Mouse (Mus musculus): ENCODE results near the gene Klk1b11. TPM values are rescaled to one million over a fixed set of nuclear protein-coding genes. Genes with fewer than 3 reads are reported as not detected.
"Not testable (repeated sequence)": the region's sequence is repeated elsewhere in the genome, so short reads cannot be mapped to it uniquely, and the experiment has no call there.

The Klk1b11 gene
- polyA plus RNA-seq, 2 experiments: not detected

DNA sequence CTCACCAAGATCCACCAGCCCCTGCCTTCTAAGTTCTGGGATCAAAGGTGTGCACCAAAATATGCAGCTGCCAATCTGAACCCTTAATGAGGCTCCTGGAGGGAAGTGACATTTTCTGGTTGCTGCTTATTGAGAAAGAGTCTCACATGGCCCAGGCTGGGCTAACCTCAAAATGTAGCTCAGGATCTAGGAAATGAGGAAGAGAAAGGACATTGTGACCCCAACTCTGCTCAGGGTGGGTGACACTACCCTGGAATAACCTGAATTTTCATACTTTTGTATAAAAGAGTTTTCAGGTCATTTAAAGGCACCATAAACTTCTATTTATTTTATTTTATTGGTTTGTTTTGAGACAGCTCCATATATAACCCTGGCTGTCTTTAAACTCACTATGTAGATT is 10.0 kb upstream of the Klk1b11 start:
- H3K4me2 ChIP-seq (replicated peaks; ENCODE audit: low read depth, low read length, severe bottlenecking): no peak overlapping the region
- no peaks in the 10 kb centered on the region for H3K4me1 ChIP-seq (ENCODE audit: control insufficient read depth, insufficient read depth, low read length)

DNA sequence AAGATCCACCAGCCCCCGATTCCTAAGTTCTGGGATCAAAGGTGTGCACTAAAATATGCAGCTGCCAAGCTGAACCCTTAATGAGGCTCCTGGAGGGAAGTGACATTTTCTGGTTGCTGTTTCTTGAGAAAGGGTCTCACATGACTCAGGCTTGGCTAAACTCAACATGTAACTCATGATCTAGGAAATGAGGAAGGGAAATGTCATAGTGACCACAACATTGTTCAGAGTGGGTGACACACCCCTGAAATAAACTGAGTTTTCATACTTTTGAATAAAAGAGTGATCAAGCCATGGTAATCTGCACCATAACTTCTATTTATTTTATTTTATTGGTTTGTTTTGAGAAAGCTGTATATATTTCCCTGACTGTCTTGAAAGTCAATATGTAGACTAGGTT is 856 bp upstream of the Klk1b11 start:
- H3K4me3 ChIP-seq (replicated peaks; ENCODE audit: low read length); H3K27ac ChIP-seq (replicated peaks; ENCODE audit: low read depth, low read length); H3K4me1 ChIP-seq (ENCODE audit: control insufficient read depth, insufficient read depth, low read length); H3K27me3 ChIP-seq (ENCODE audit: control insufficient read depth, insufficient read depth, low read length); ATAC-seq (ENCODE audit: low FRiP score, low read depth); H3K9ac ChIP-seq (ENCODE audit: low read depth, low read length, severe bottlenecking); H3K9me3 ChIP-seq (ENCODE audit: control insufficient read depth, low read length); H3K36me3 ChIP-seq (ENCODE audit: control insufficient read depth, insufficient read depth, low read length); DNase-seq (ENCODE audit: low spot score); H3K4me2 ChIP-seq (replicated peaks; ENCODE audit: low read depth, low read length, severe bottlenecking): not testable (repeated sequence)
- WGBS: 56% methylated on average over 1 of the region's 1 CpGs

More for the DNA sequence above, 10.0 kb upstream of the Klk1b11 start:
- Histone ChIP-seq H3K27ac (replicated peaks; ENCODE audit: low read depth, low read length) (no peak overlapping the region), H3K27me3 (ENCODE audit: control insufficient read depth, insufficient read depth, low read length) (no peaks in the 10 kb centered on the region), H3K9ac (ENCODE audit: low read depth, low read length, severe bottlenecking) (no peak overlapping the region), H3K4me3 (replicated peaks; ENCODE audit: low read length) (no peak overlapping the region), H3K36me3 (ENCODE audit: control insufficient read depth, insufficient read depth, low read length) (no peaks in the 10 kb centered on the region), H3K9me3 (ENCODE audit: control insufficient read depth, low read length) (no peaks in the 10 kb centered on the region)
- ATAC-seq (ENCODE audit: low FRiP score, low read depth): no peak
- DNase-seq (ENCODE audit: low spot score): no peak
- TF ChIP-seq POLR2A (IDR thresholded peaks at IDR 0.05; ENCODE audit: borderline replicate concordance, extremely low read depth, insufficient read depth, insufficient read length): no peak

DNA sequence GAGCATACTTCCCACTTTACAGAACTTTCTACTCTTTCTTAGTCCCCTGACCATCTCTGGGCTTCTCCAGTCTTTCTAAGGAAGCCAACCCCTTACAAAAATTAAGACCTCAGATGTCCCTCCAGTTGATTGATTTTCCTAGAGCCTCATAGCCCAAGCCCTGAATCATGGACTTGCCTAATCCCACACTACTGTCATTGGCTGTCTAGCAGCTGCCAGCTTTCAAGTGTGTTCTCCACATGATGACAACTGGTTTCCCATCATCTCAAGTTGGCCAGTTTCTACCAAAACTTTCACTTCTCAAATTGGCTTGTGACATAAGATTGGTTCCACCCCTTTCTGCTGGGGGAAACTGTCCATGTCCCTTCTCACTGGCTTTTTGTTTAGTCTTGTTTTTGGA is 9.2 kb downstream of the Klk1b11 start:
- Histone ChIP-seq H3K4me2 (replicated peaks; ENCODE audit: low read depth, low read length, severe bottlenecking) (no peak overlapping the region), H3K4me3 (replicated peaks; ENCODE audit: low read length) (no peak overlapping the region), H3K4me1 (ENCODE audit: control insufficient read depth, insufficient read depth, low read length) (no peaks in the 10 kb centered on the region), H3K9me3 (ENCODE audit: control insufficient read depth, low read length) (no peaks in the 10 kb centered on the region), H3K27ac (replicated peaks; ENCODE audit: low read depth, low read length) (no peak overlapping the region), H3K9ac (ENCODE audit: low read depth, low read length, severe bottlenecking) (no peak overlapping the region), H3K36me3 (ENCODE audit: control insufficient read depth, insufficient read depth, low read length) (no peaks in the 10 kb centered on the region), H3K27me3 (ENCODE audit: control insufficient read depth, insufficient read depth, low read length) (no peaks in the 10 kb centered on the region)
- no peak for TF ChIP-seq POLR2A (IDR thresholded peaks at IDR 0.05; ENCODE audit: borderline replicate concordance, extremely low read depth, insufficient read depth, insufficient read length)
- ATAC-seq (ENCODE audit: low FRiP score, low read depth) (no peak), DNase-seq (ENCODE audit: low spot score) (no peak)

GRCm38 (mm10) chr7:44011868-44012267 is 16.2 kb downstream of the Klk1b11 start, which contains the start of gene Klk1b26:
Klk1b26 (plus strand) TSS chr7:44012168.
- H3K9me3 ChIP-seq (ENCODE audit: control insufficient read depth, low read length); ATAC-seq (ENCODE audit: low FRiP score, low read depth); DNase-seq (ENCODE audit: low spot score); H3K27me3 ChIP-seq (ENCODE audit: control insufficient read depth, insufficient read depth, low read length); H3K27ac ChIP-seq (replicated peaks; ENCODE audit: low read depth, low read length); H3K36me3 ChIP-seq (ENCODE audit: control insufficient read depth, insufficient read depth, low read length); H3K4me1 ChIP-seq (ENCODE audit: control insufficient read depth, insufficient read depth, low read length); H3K4me3 ChIP-seq (replicated peaks; ENCODE audit: low read length); H3K4me2 ChIP-seq (replicated peaks; ENCODE audit: low read depth, low read length, severe bottlenecking); H3K9ac ChIP-seq (ENCODE audit: low read depth, low read length, severe bottlenecking): not testable (repeated sequence)

- ATAC-seq (ENCODE audit: low FRiP score, low read depth): not testable (repeated sequence)
Measured at GRCm38 (mm10) chr7:44014666-44015065, 19.0 kb downstream of the Klk1b11 start.

DNA sequence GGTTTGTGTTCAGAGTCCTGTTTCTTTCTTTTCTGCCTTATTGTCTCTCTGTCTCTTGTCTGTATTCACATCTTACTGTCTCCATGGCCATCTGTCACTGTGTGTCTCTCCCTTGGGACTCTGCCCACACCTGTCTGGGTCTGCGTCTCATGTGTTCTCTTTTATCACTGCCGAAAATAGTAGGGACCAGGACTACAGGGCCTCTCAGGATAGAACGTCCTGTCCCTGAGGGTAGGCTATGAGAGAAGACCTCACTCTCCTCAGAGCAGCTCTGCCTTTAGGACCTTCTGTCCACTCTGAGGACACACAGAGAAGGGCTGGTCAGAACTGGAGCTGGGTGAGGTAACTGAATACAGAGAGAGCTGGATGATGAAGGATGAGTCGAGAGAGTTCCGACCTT is 19.4 kb downstream of the Klk1b11 start:
- Histone ChIP-seq H3K4me1 (ENCODE audit: control insufficient read depth, insufficient read depth, low read length) (no peaks in the 10 kb centered on the region), H3K36me3 (ENCODE audit: control insufficient read depth, insufficient read depth, low read length) (no peaks in the 10 kb centered on the region), H3K27me3 (ENCODE audit: control insufficient read depth, insufficient read depth, low read length) (no peaks in the 10 kb centered on the region), H3K4me3 (replicated peaks; ENCODE audit: low read length) (no peak overlapping the region), H3K4me2 (replicated peaks; ENCODE audit: low read depth, low read length, severe bottlenecking) (no peak overlapping the region), H3K9me3 (ENCODE audit: control insufficient read depth, low read length) (no peaks in the 10 kb centered on the region), H3K9ac (ENCODE audit: low read depth, low read length, severe bottlenecking) (no peak overlapping the region), H3K27ac (replicated peaks; ENCODE audit: low read depth, low read length) (no peak overlapping the region)
- no peak for DNase-seq (ENCODE audit: low spot score)
- ATAC-seq (ENCODE audit: low FRiP score, low read depth): no peak
- TF ChIP-seq POLR2A (IDR thresholded peaks at IDR 0.05; ENCODE audit: borderline replicate concordance, extremely low read depth, insufficient read depth, insufficient read length): no peak
- WGBS: 80% methylated on average over 5 of the region's 5 CpGs

More at GRCm38 (mm10) chr7:44014666-44015065, 19.0 kb downstream of the Klk1b11 start:
- not testable (repeated sequence) for H3K4me1 ChIP-seq (ENCODE audit: control insufficient read depth, insufficient read depth, low read length); DNase-seq (ENCODE audit: low spot score); H3K4me3 ChIP-seq (replicated peaks; ENCODE audit: low read length); H3K36me3 ChIP-seq (ENCODE audit: control insufficient read depth, insufficient read depth, low read length); H3K4me2 ChIP-seq (replicated peaks; ENCODE audit: low read depth, low read length, severe bottlenecking); H3K27me3 ChIP-seq (ENCODE audit: control insufficient read depth, insufficient read depth, low read length); H3K9me3 ChIP-seq (ENCODE audit: control insufficient read depth, low read length); H3K27ac ChIP-seq (replicated peaks; ENCODE audit: low read depth, low read length); H3K9ac ChIP-seq (ENCODE audit: low read depth, low read length, severe bottlenecking)
- WGBS: 81% methylated on average over 6 of the region's 6 CpGs

Other genes starting within 250 kb of the Klk1b11 start
- not detected in 2 replicates for gene Klk12, start 227.0 kb upstream of the Klk1b11 start, polyA plus RNA-seq (2012; rRNA removed)
- not detected in 2 replicates for gene Klk12, start 227.0 kb upstream of the Klk1b11 start, polyA plus RNA-seq (2014; fragmentation: Nextera tagmentation; extraction: Ambion mirVana)
- 3.5 and 3.8 TPM in 2 replicates for gene Klk11, start 221.3 kb upstream of the Klk1b11 start, polyA plus RNA-seq (2012; rRNA removed)
- gene Klk11, start 221.3 kb upstream of the Klk1b11 start, polyA plus RNA-seq (2014; fragmentation: Nextera tagmentation; extraction: Ambion mirVana): 1.6 and 3.4 TPM in 2 replicates
- gene Klk10, start 214.8 kb upstream of the Klk1b11 start, polyA plus RNA-seq (2012; rRNA removed): 6.8 and 7.4 TPM in 2 replicates
- 7.5 and 7.8 TPM in 2 replicates for gene Klk10, start 214.8 kb upstream of the Klk1b11 start, polyA plus RNA-seq (2014; fragmentation: Nextera tagmentation; extraction: Ambion mirVana)
- 0.14 and 0.21 TPM in 2 replicates for gene Klk9, start 204.0 kb upstream of the Klk1b11 start, polyA plus RNA-seq (2012; rRNA removed)
- 0.21 and 0.53 TPM in 2 replicates for gene Klk9, start 204.0 kb upstream of the Klk1b11 start, polyA plus RNA-seq (2014; fragmentation: Nextera tagmentation; extraction: Ambion mirVana)
- 12.6 and 18.4 TPM in 2 replicates for gene Klk8, start 198.3 kb upstream of the Klk1b11 start, polyA plus RNA-seq (2012; rRNA removed)
- gene Klk8, start 198.3 kb upstream of the Klk1b11 start, polyA plus RNA-seq (2014; fragmentation: Nextera tagmentation; extraction: Ambion mirVana): 30.5 and 34.7 TPM in 2 replicates
- 0.14 and 0.21 TPM in 2 replicates for gene Klk7, start 184.6 kb upstream of the Klk1b11 start, polyA plus RNA-seq (2012; rRNA removed)
- gene Klk7, start 184.6 kb upstream of the Klk1b11 start, polyA plus RNA-seq (2014; fragmentation: Nextera tagmentation; extraction: Ambion mirVana): 0.12 TPM in 1 of 2 replicates, not detected in the other
- gene Klk6, start 171.4 kb upstream of the Klk1b11 start, polyA plus RNA-seq (2012; rRNA removed): 0.08 TPM in 1 of 2 replicates, not detected in the other
- not detected in 2 replicates for gene Klk6, start 171.4 kb upstream of the Klk1b11 start, polyA plus RNA-seq (2014; fragmentation: Nextera tagmentation; extraction: Ambion mirVana)
- gene Klk5, start 153.9 kb upstream of the Klk1b11 start, polyA plus RNA-seq (2012; rRNA removed): 0.40 and 0.55 TPM in 2 replicates
- 0.80 and 2.7 TPM in 2 replicates for gene Klk5, start 153.9 kb upstream of the Klk1b11 start, polyA plus RNA-seq (2014; fragmentation: Nextera tagmentation; extraction: Ambion mirVana)
- gene Klk4, start 114.7 kb upstream of the Klk1b11 start, polyA plus RNA-seq (2012; rRNA removed): 0.09 and 0.12 TPM in 2 replicates
- not detected in 2 replicates for gene Klk4, start 114.7 kb upstream of the Klk1b11 start, polyA plus RNA-seq (2014; fragmentation: Nextera tagmentation; extraction: Ambion mirVana)
- gene Klk15, start 62.1 kb upstream of the Klk1b11 start, polyA plus RNA-seq (2012; rRNA removed): not detected in 2 replicates
- not detected in 2 replicates for gene Klk15, start 62.1 kb upstream of the Klk1b11 start, polyA plus RNA-seq (2014; fragmentation: Nextera tagmentation; extraction: Ambion mirVana)
- not detected in 2 replicates for gene Klk1b8, start 45.2 kb upstream of the Klk1b11 start, polyA plus RNA-seq (2012; rRNA removed)
- not detected in 2 replicates for gene Klk1b8, start 45.2 kb upstream of the Klk1b11 start, polyA plus RNA-seq (2014; fragmentation: Nextera tagmentation; extraction: Ambion mirVana)
- gene Klk1b1, start 29.1 kb upstream of the Klk1b11 start, polyA plus RNA-seq (2012; rRNA removed): not detected in 2 replicates
- gene Klk1b1, start 29.1 kb upstream of the Klk1b11 start, polyA plus RNA-seq (2014; fragmentation: Nextera tagmentation; extraction: Ambion mirVana): not detected in 2 replicates
- gene Klk1b9, start 19.8 kb upstream of the Klk1b11 start, polyA plus RNA-seq (2012; rRNA removed): not detected in 2 replicates
- not detected in 2 replicates for gene Klk1b9, start 19.8 kb upstream of the Klk1b11 start, polyA plus RNA-seq (2014; fragmentation: Nextera tagmentation; extraction: Ambion mirVana)
- gene Klk1b26, start 16.3 kb downstream of the Klk1b11 start, polyA plus RNA-seq (2012; rRNA removed): 0.05 and 0.20 TPM in 2 replicates
- 0.14 and 0.36 TPM in 2 replicates for gene Klk1b26, start 16.3 kb downstream of the Klk1b11 start, polyA plus RNA-seq (2014; fragmentation: Nextera tagmentation; extraction: Ambion mirVana)
- gene Klk1b27, start 56.4 kb downstream of the Klk1b11 start, polyA plus RNA-seq (2012; rRNA removed): not detected in 2 replicates
- not detected in 2 replicates for gene Klk1b27, start 56.4 kb downstream of the Klk1b11 start, polyA plus RNA-seq (2014; fragmentation: Nextera tagmentation; extraction: Ambion mirVana)
- gene Klk1b21, start 106.5 kb downstream of the Klk1b11 start, polyA plus RNA-seq (2012; rRNA removed): not detected in 2 replicates
- gene Klk1b21, start 106.5 kb downstream of the Klk1b11 start, polyA plus RNA-seq (2014; fragmentation: Nextera tagmentation; extraction: Ambion mirVana): not detected in 2 replicates
- not detected in 2 replicates for gene Klk1b22, start 116.8 kb downstream of the Klk1b11 start, polyA plus RNA-seq (2012; rRNA removed)
- not detected in 2 replicates for gene Klk1b22, start 116.8 kb downstream of the Klk1b11 start, polyA plus RNA-seq (2014; fragmentation: Nextera tagmentation; extraction: Ambion mirVana)
- not detected in 2 replicates for gene Klk1b16, start 140.9 kb downstream of the Klk1b11 start, polyA plus RNA-seq (2012; rRNA removed)
- not detected in 2 replicates for gene Klk1b16, start 140.9 kb downstream of the Klk1b11 start, polyA plus RNA-seq (2014; fragmentation: Nextera tagmentation; extraction: Ambion mirVana)
- 0.08 and 0.17 TPM in 2 replicates for gene Klk1b24, start 192.4 kb downstream of the Klk1b11 start, polyA plus RNA-seq (2012; rRNA removed)
- gene Klk1b24, start 192.4 kb downstream of the Klk1b11 start, polyA plus RNA-seq (2014; fragmentation: Nextera tagmentation; extraction: Ambion mirVana): not detected in 2 replicates
- gene Klk1b3, start 202.3 kb downstream of the Klk1b11 start, polyA plus RNA-seq (2012; rRNA removed): not detected in 2 replicates
- gene Klk1b3, start 202.3 kb downstream of the Klk1b11 start, polyA plus RNA-seq (2014; fragmentation: Nextera tagmentation; extraction: Ambion mirVana): not detected in 2 replicates
- not detected in 2 replicates for gene Klk1b4, start 211.6 kb downstream of the Klk1b11 start, polyA plus RNA-seq (2012; rRNA removed)
- gene Klk1b4, start 211.6 kb downstream of the Klk1b11 start, polyA plus RNA-seq (2014; fragmentation: Nextera tagmentation; extraction: Ambion mirVana): not detected in 2 replicates
- gene Klk1b5, start 220.1 kb downstream of the Klk1b11 start, polyA plus RNA-seq (2012; rRNA removed): not detected in 2 replicates
- gene Klk1b5, start 220.1 kb downstream of the Klk1b11 start, polyA plus RNA-seq (2014; fragmentation: Nextera tagmentation; extraction: Ambion mirVana): not detected in 2 replicates
- gene Klk1, start 229.5 kb downstream of the Klk1b11 start, polyA plus RNA-seq (2012; rRNA removed): 0.27 TPM in 1 of 2 replicates, not detected in the other
- not detected in 2 replicates for gene Klk1, start 229.5 kb downstream of the Klk1b11 start, polyA plus RNA-seq (2014; fragmentation: Nextera tagmentation; extraction: Ambion mirVana)
- not detected in 2 replicates for gene Gm36864, start 240.3 kb downstream of the Klk1b11 start, polyA plus RNA-seq (2012; rRNA removed)
- not detected in 2 replicates for gene Gm36864, start 240.3 kb downstream of the Klk1b11 start, polyA plus RNA-seq (2014; fragmentation: Nextera tagmentation; extraction: Ambion mirVana)